Mouse (Mus musculus): ENCODE results near the gene 4930415L06Rik.

The 4930415L06Rik gene

DNA sequence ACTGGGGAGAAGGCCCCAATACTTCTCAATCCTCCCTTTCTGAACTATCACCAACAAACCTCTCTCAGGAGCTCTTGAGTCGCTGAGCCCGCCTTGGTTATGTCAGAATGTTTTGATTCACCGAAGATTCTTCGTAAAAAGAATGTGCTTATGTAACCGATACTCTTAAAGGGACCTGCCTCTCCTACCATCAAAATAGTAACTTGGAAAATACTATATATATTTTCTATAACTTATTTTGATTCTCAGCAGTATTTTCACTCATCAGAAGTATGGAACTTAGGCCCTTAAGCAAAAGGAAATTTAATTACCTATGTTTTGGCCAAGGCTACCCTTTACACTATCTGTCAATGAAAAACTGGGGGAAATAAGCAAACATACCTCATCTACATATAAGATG, at the start of gene 4930415L06Rik:
4930415L06Rik (minus strand) TSS at position 101 of the 400 bp plus-strand sequence.
- no peak for TF ChIP-seq GATA4 (IDR thresholded peaks at IDR 0.05; ENCODE audit: insufficient replicate concordance, low read length)

DNA sequence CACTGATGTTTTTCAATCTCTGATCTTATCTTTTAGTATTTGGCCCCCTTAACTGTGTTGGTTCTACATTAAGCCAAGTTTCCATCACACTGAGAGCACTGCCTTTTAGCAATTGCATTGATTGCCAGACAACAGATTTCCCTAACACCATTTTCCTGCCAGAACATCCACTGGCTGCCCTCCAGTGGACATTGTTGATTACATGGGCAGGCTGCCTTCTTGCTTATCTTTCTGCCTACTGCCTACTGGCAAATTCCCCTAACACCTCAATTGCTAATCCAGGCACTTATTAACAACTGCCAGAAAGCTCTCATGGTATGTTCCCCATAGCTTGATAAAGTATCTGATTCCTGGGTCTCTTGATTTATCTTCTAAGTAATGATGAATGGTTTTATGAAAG, 46.0 kb upstream of the 4930415L06Rik start:
- no peak for TF ChIP-seq GATA4 (IDR thresholded peaks at IDR 0.05; ENCODE audit: insufficient replicate concordance, low read length)

DNA sequence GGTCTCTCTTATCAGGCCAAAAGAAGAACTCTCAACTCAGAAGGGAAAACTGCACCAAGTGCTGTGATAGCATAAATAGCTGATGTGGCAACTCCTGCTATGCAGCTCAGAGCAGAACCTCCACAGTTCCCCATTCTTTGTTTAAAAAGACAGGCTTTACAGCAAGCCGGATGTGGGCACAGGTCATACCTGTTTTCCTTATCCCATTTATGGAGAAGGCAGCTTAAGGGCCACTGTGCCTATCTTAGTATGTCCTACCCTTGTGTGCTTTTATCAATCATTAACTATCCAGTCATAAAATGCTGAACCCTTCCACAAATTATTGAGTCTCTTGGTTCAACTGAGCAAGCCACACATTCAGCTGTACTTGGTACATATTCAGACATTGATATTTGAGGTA, 27.8 kb downstream of the 4930415L06Rik start:
- no peak for TF ChIP-seq GATA4 (IDR thresholded peaks at IDR 0.05; ENCODE audit: insufficient replicate concordance, low read length)
